Mouse (Mus musculus): Measurements from ENCODE around the gene Nup153.

Gene Nup153

GRCm38 (mm10) chr13:46728411-46728810, 671 bp upstream of the Nup153 start:
- DNase-seq (ENCODE audit: low read depth) = no peak

- no peak for DNase-seq (ENCODE audit: low read depth)
These were observed 503 bp downstream of the Nup153 start for GRCm38 (mm10) chr13:46727038-46727836.

- no peak for DNase-seq (ENCODE audit: low read depth)
These were observed 1.3 kb downstream of the Nup153 start for GRCm38 (mm10) chr13:46726288-46727037.

GRCm38 (mm10) chr13:46725227-46725626, 2.5 kb downstream of the Nup153 start:
- DNase-seq (ENCODE audit: low read depth) = no peak

GRCm38 (mm10) chr13:46724371-46724770, 3.4 kb downstream of the Nup153 start:
- no peak for DNase-seq (ENCODE audit: low read depth)

- no peak for DNase-seq (ENCODE audit: low read depth)
These were observed 6.7 kb downstream of the Nup153 start for GRCm38 (mm10) chr13:46721009-46721408.

GRCm38 (mm10) chr13:46718893-46719400, 8.8 kb downstream of the Nup153 start:
- DNase-seq (ENCODE audit: low read depth) = no peak

- no peak for DNase-seq (ENCODE audit: low read depth)
These were observed 11.6 kb downstream of the Nup153 start for GRCm38 (mm10) chr13:46715976-46716639.

- no peak for DNase-seq (ENCODE audit: low read depth)
These were observed 14.3 kb downstream of the Nup153 start for GRCm38 (mm10) chr13:46713486-46713885.

GRCm38 (mm10) chr13:46703138-46703537, 24.6 kb downstream of the Nup153 start:
- no peak for DNase-seq (ENCODE audit: low read depth)

- no peak for DNase-seq (ENCODE audit: low read depth)
These were observed 26.3 kb downstream of the Nup153 start for GRCm38 (mm10) chr13:46701486-46701885.

GRCm38 (mm10) chr13:46699372-46699771, 28.4 kb downstream of the Nup153 start:
- DNase-seq (ENCODE audit: low read depth) = no peak

- DNase-seq (ENCODE audit: low read depth) = no peak
These were observed 31.0 kb downstream of the Nup153 start for GRCm38 (mm10) chr13:46696788-46697187.

- no peak for DNase-seq (ENCODE audit: low read depth)
These were observed 31.8 kb downstream of the Nup153 start for GRCm38 (mm10) chr13:46695932-46696331.

GRCm38 (mm10) chr13:46695296-46695908, 32.3 kb downstream of the Nup153 start:
- DNase-seq (ENCODE audit: low read depth) = no peak

GRCm38 (mm10) chr13:46690559-46691241, 37.0 kb downstream of the Nup153 start:
- DNase-seq (ENCODE audit: low read depth) = no peak

- DNase-seq (ENCODE audit: low read depth) = no peak
These were observed 44.4 kb downstream of the Nup153 start for GRCm38 (mm10) chr13:46683370-46683769.

- DNase-seq (ENCODE audit: low read depth) = no peak
These were observed 44.8 kb downstream of the Nup153 start for GRCm38 (mm10) chr13:46682921-46683320.

- DNase-seq (ENCODE audit: low read depth) = no peak
These were observed 50.0 kb downstream of the Nup153 start for GRCm38 (mm10) chr13:46677721-46678120.

- DNase-seq (ENCODE audit: low read depth) = no peak
These were observed 53.1 kb downstream of the Nup153 start for GRCm38 (mm10) chr13:46674601-46675000.

- DNase-seq (ENCODE audit: low read depth) = no peak
These were observed 57.2 kb downstream of the Nup153 start for GRCm38 (mm10) chr13:46670514-46670913.

Data from c-Kit-positive CD71-negative TER-119-negative erythroid progenitor cells, embryonic 14.5 days (primary cell).